Mouse (Mus musculus): ENCODE results near the gene Atg4a. TPM values are rescaled to one million over a fixed set of nuclear protein-coding genes. Genes with fewer than 3 reads are reported as not detected.

The Atg4a gene
- polyA plus RNA-seq, 1 experiment from 2014 or later, result 13.0 TPM

- no peak overlapping the region for H3K9ac ChIP-seq
- H3K36me3 ChIP-seq, result no peaks in the 10 kb centered on the region
- 31% methylated on average over 6 of the region's 6 CpGs for WGBS
- H3K4me2 ChIP-seq, result no peak overlapping the region
- no peak overlapping the region for H3K4me3 ChIP-seq
- peaks cover 7% of the 10 kb centered on the region for H3K4me1 ChIP-seq (replicated peaks)
- no peak for ATAC-seq (replicated peaks; ENCODE audit: insufficient number of reproducible peaks, insufficient read depth, low FRiP score, low read depth)
- H3K27ac ChIP-seq, result no peak overlapping the region
- H3K9me3 ChIP-seq (replicated peaks), result no peaks in the 10 kb centered on the region
- peaks cover 25% of the 10 kb centered on the region; the same call in 1 of the 2 replicates for H3K27me3 ChIP-seq
Observed at GRCm38 (mm10) chrX:140983206-140983960, 26.7 kb downstream of the Atg4a start.

- no peak for ATAC-seq (replicated peaks; ENCODE audit: insufficient number of reproducible peaks, insufficient read depth, low FRiP score, low read depth)
- H3K27me3 ChIP-seq, result peaks cover 30% of the 10 kb centered on the region
- WGBS, result 64% methylated on average over 6 of the region's 6 CpGs
Observed at GRCm38 (mm10) chrX:140984795-140985194, 28.1 kb downstream of the Atg4a start.

GRCm38 (mm10) chrX:140985256-140985655 lies 28.5 kb downstream of the Atg4a start:
- no peaks in the 10 kb centered on the region for H3K36me3 ChIP-seq
- H3K27me3 ChIP-seq, result peaks cover 27% of the 10 kb centered on the region
- WGBS, result 82% methylated on average over 2 of the region's 2 CpGs
- H3K4me3 ChIP-seq, result no peak overlapping the region
- no peak overlapping the region for H3K9ac ChIP-seq
- H3K27ac ChIP-seq, result no peak overlapping the region
- ATAC-seq (replicated peaks; ENCODE audit: insufficient number of reproducible peaks, insufficient read depth, low FRiP score, low read depth), result no peak
- H3K4me2 ChIP-seq, result no peak overlapping the region
- H3K4me1 ChIP-seq (replicated peaks), result peaks cover 7% of the 10 kb centered on the region
- no peaks in the 10 kb centered on the region for H3K9me3 ChIP-seq (replicated peaks)

More at GRCm38 (mm10) chrX:140984795-140985194, 28.1 kb downstream of the Atg4a start:
- Histone ChIP-seq H3K9ac (no peak overlapping the region), H3K4me3 (no peak overlapping the region), H3K4me1 (replicated peaks) (peaks cover 7% of the 10 kb centered on the region), H3K36me3 (no peaks in the 10 kb centered on the region), H3K27ac (no peak overlapping the region), H3K4me2 (no peak overlapping the region), H3K9me3 (replicated peaks) (no peaks in the 10 kb centered on the region)

- H3K27me3 ChIP-seq, result peaks cover 23% of the 10 kb centered on the region
- 65% methylated on average over 1 of the region's 1 CpGs for WGBS
- no peaks in the 10 kb centered on the region for H3K9me3 ChIP-seq (replicated peaks)
- no peaks in the 10 kb centered on the region for H3K4me1 ChIP-seq (replicated peaks)
- no peak overlapping the region for H3K4me3 ChIP-seq
- H3K4me2 ChIP-seq, result no peak overlapping the region
- no peak overlapping the region for H3K27ac ChIP-seq
- H3K36me3 ChIP-seq, result no peaks in the 10 kb centered on the region
- H3K9ac ChIP-seq, result no peak overlapping the region
- ATAC-seq (replicated peaks; ENCODE audit: insufficient number of reproducible peaks, insufficient read depth, low FRiP score, low read depth), result peak; percentile 47; the same call in 1 of the 2 replicates
Observed at GRCm38 (mm10) chrX:140996909-140997516, 40.3 kb downstream of the Atg4a start.

GRCm38 (mm10) chrX:140997912-140998545 lies 41.3 kb downstream of the Atg4a start:
- no peak overlapping the region for H3K27ac ChIP-seq
- no peak overlapping the region for H3K4me3 ChIP-seq
- WGBS, result 57% methylated on average over 1 of the region's 1 CpGs
- no peak overlapping the region for H3K4me2 ChIP-seq
- peaks cover 22% of the 10 kb centered on the region for H3K27me3 ChIP-seq
- H3K9ac ChIP-seq, result no peak overlapping the region
- no peaks in the 10 kb centered on the region for H3K9me3 ChIP-seq (replicated peaks)
- ATAC-seq (replicated peaks; ENCODE audit: insufficient number of reproducible peaks, insufficient read depth, low FRiP score, low read depth), result no peak
- H3K36me3 ChIP-seq, result no peaks in the 10 kb centered on the region
- H3K4me1 ChIP-seq (replicated peaks), result no peaks in the 10 kb centered on the region

GRCm38 (mm10) chrX:140998885-140999284 lies 42.2 kb downstream of the Atg4a start:
- H3K9me3 ChIP-seq (replicated peaks), result no peaks in the 10 kb centered on the region
- no peak overlapping the region for H3K27ac ChIP-seq
- H3K9ac ChIP-seq, result no peak overlapping the region
- H3K27me3 ChIP-seq, result peaks cover 17% of the 10 kb centered on the region
- H3K4me2 ChIP-seq, result no peak overlapping the region
- no peak overlapping the region for H3K4me3 ChIP-seq
- no peaks in the 10 kb centered on the region for H3K4me1 ChIP-seq (replicated peaks)
- ATAC-seq (replicated peaks; ENCODE audit: insufficient number of reproducible peaks, insufficient read depth, low FRiP score, low read depth), result no peak
- H3K36me3 ChIP-seq, result no peaks in the 10 kb centered on the region

- no peak overlapping the region for H3K9ac ChIP-seq
- no peaks in the 10 kb centered on the region; the same call in 1 of the 2 replicates for H3K27me3 ChIP-seq
- ATAC-seq (replicated peaks; ENCODE audit: insufficient number of reproducible peaks, insufficient read depth, low FRiP score, low read depth), result no peak
- no peaks in the 10 kb centered on the region for H3K9me3 ChIP-seq (replicated peaks)
- no peak overlapping the region for H3K4me2 ChIP-seq
- no peak overlapping the region for H3K27ac ChIP-seq
- no peaks in the 10 kb centered on the region for H3K36me3 ChIP-seq
- WGBS, result 60% methylated on average over 1 of the region's 1 CpGs
- H3K4me3 ChIP-seq, result no peak overlapping the region
- no peaks in the 10 kb centered on the region for H3K4me1 ChIP-seq (replicated peaks)
Observed at GRCm38 (mm10) chrX:141149705-141150104, 193.0 kb downstream of the Atg4a start.

GRCm38 (mm10) chrX:141150290-141150689 lies 193.6 kb downstream of the Atg4a start:
- Histone ChIP-seq H3K4me1 (replicated peaks) (no peaks in the 10 kb centered on the region), H3K27ac (no peak overlapping the region), H3K36me3 (no peaks in the 10 kb centered on the region), H3K4me2 (no peak overlapping the region), H3K9ac (no peak overlapping the region), H3K9me3 (replicated peaks) (no peaks in the 10 kb centered on the region), H3K27me3 (no peaks in the 10 kb centered on the region; the same call in 1 of the 2 replicates), H3K4me3 (no peak overlapping the region)
- ATAC-seq (replicated peaks; ENCODE audit: insufficient number of reproducible peaks, insufficient read depth, low FRiP score, low read depth), result 0 out of 2 replicates have a peak, but pooled peaks have one; percentile 31

GRCm38 (mm10) chrX:141151182-141151581 lies 194.5 kb downstream of the Atg4a start:
- ATAC-seq (replicated peaks; ENCODE audit: insufficient number of reproducible peaks, insufficient read depth, low FRiP score, low read depth), result no peak
- Histone ChIP-seq H3K27me3 (no peaks in the 10 kb centered on the region; the same call in none of the 2 replicates), H3K4me3 (no peak overlapping the region), H3K4me2 (no peak overlapping the region), H3K27ac (no peak overlapping the region), H3K36me3 (no peaks in the 10 kb centered on the region), H3K9me3 (replicated peaks) (no peaks in the 10 kb centered on the region), H3K9ac (no peak overlapping the region), H3K4me1 (replicated peaks) (no peaks in the 10 kb centered on the region)

GRCm38 (mm10) chrX:141156696-141157095 lies 200.0 kb downstream of the Atg4a start:
- no peaks in the 10 kb centered on the region for H3K4me1 ChIP-seq (replicated peaks)
- no peaks in the 10 kb centered on the region for H3K36me3 ChIP-seq
- H3K4me2 ChIP-seq, result no peak overlapping the region
- no peaks in the 10 kb centered on the region; the same call in none of the 2 replicates for H3K27me3 ChIP-seq
- no peak overlapping the region for H3K9ac ChIP-seq
- 5% methylated on average over 2 of the region's 2 CpGs for whole genome bisulfite sequencing
- H3K4me3 ChIP-seq, result no peak overlapping the region
- no peak for ATAC-seq (replicated peaks; ENCODE audit: insufficient number of reproducible peaks, insufficient read depth, low FRiP score, low read depth)
- H3K27ac ChIP-seq, result no peak overlapping the region
- H3K9me3 ChIP-seq (replicated peaks), result no peaks in the 10 kb centered on the region

- no peak overlapping the region for H3K4me2 ChIP-seq
- H3K27me3 ChIP-seq, result no peaks in the 10 kb centered on the region; the same call in none of the 2 replicates
- WGBS, result 65% methylated on average over 4 of the region's 4 CpGs
- H3K4me3 ChIP-seq, result no peak overlapping the region
- H3K9ac ChIP-seq, result no peak overlapping the region
- no peaks in the 10 kb centered on the region for H3K9me3 ChIP-seq (replicated peaks)
- H3K27ac ChIP-seq, result no peak overlapping the region
- no peaks in the 10 kb centered on the region for H3K4me1 ChIP-seq (replicated peaks)
- H3K36me3 ChIP-seq, result no peaks in the 10 kb centered on the region
- ATAC-seq (replicated peaks; ENCODE audit: insufficient number of reproducible peaks, insufficient read depth, low FRiP score, low read depth), result no peak
Observed at GRCm38 (mm10) chrX:141157626-141158025, 200.9 kb downstream of the Atg4a start.
